Mouse (Mus musculus) left cerebral cortex, adult 18-20 months (tissue): ENCODE data around the gene Olfr584. TPM values are rescaled to one million over a fixed set of nuclear protein-coding genes. Genes with fewer than 3 reads are reported as not detected.

Experiments
- DNase-seq, 2 experiments: peaks; one replicate each; pipeline ENCODE4 v3.0.0; 2021 to 2022; ENCODE audit warnings: low spot score in 2 of 2, mixed read lengths in 1 of 2
- long read RNA-seq, 2 experiments: library from polyadenylated mRNA; stranded (forward); transcript quantifications; one replicate each; pipeline ENCODE4 v2.0.0; 2021
- total RNA-seq, 2 experiments: library from RNA; stranded (reverse); gene quantifications; 2 replicates each; pipeline ENCODE4 v1.2.3; 2021

Olfr584 gene
- total RNA-seq, result not detected
- long read RNA-seq, experiment 1, result 0 reads
- long read RNA-seq, experiment 2, result 0 reads

- no peak for DNase-seq
Measured at GRCm38 (mm10) chr7:103081585-103081984, at the start of gene Olfr584. Gene Olfr584, plus strand, starts transcription at chr7:103081885.

DNA sequence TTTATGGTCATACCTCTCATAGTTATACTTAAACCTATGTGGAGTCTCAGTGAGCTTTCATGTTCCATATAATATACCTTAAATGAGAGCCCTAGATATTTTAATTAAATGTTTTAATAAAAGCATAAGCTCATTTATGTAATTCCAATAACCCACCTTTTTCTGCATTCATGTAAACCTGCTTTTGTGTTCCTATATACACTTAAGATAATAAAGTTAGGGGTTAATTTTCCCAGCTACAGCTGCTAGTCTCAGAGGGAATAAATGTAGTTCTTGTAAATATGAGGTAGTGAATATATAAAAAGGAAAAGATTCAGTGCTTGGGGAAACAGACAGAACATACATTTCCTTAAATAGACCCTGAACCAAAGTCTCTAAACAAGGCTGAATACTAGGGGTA lies 44.0 kb upstream of the Olfr584 start, which contains the start of gene Olfr582:
TSS of gene Olfr582 (plus strand) at position 301 of the 400 bp plus-strand sequence.
- DNase-seq, result no peak

- DNase-seq, result no peak
Measured at GRCm38 (mm10) chr7:103051000-103051399, 30.7 kb upstream of the Olfr584 start, which contains the start of gene Olfr583. Gene Olfr583, plus strand, starts transcription at chr7:103051300.

DNA sequence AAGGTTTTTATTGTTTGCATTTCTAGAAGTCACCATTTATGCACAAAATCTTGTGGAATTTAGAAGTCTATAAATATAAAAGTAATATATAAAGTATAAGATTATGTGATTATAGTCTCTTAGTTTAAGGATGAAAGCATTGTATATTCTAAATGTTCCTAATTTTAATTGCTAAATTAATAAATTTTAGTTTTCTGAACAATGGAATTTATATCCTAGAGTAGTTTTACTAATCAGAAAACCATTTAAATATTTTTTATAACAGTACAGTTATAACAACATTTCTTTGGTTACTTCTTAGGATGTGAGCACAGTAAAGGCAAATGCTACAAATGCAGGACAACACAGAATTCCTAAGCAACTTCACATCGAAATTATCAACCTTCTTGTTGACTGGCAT lies 15.7 kb downstream of the Olfr584 start, which contains the start of gene Olfr585:
TSS of gene Olfr585 (plus strand) at position 301 of the 400 bp plus-strand sequence.
- DNase-seq, result no peak

DNA sequence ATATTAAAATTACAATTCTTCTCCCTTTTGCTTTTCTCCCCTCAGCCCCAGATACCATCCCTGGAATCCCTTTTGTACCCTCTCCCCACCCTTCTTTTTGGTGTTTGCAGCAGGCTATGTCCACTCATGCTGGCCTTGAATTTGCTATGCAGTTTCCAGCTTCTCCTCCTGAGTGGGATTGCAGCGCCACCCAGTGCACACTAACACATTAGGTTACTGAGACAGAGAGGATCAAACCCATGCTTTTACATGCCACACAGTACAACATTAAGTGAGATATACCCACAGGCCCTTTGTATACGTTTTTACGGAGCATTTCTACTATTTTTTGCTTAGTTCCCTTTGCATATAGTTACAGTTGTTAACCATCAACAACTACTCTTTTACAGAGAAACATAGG lies 37.7 kb downstream of the Olfr584 start:
- DNase-seq, result no peak

DNA sequence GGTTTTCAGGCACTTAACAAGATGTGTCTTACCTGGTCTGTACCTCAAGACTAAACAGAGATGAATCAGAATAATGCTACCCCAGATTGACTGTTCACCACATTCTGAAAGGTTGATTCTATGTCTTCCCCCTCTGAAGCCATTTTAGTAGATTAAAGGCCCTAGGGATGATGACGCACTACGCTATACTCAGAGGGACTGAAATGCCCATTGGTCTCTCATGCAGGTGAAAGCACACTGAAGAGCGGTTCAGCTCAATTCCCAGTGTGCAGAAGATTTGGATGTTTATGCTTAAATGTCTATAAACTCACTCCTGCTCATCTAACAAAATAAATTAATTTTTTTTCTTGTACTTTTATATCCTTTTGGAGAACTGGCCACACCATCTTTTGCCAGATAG lies 43.9 kb downstream of the Olfr584 start, which contains the start of gene Olfr586:
TSS of gene Olfr586 (minus strand) at position 101 of the 400 bp plus-strand sequence.
- DNase-seq, result no peak

Other genes starting within 250 kb of the Olfr584 start
- gene Olfr566, start 223.1 kb upstream of the Olfr584 start, total RNA-seq, result not detected
- not detected for gene Olfr568, start 204.8 kb upstream of the Olfr584 start, total RNA-seq
- gene Olfr569, start 191.0 kb upstream of the Olfr584 start, total RNA-seq, result not detected
- not detected for gene Olfr570, start 187.3 kb upstream of the Olfr584 start, total RNA-seq
- not detected for gene Olfr571, start 164.3 kb upstream of the Olfr584 start, total RNA-seq
- not detected for gene Olfr572, start 157.5 kb upstream of the Olfr584 start, total RNA-seq
- gene Olfr573-ps1, start 139.3 kb upstream of the Olfr584 start, total RNA-seq, result not detected
- not detected for gene Olfr574, start 133.4 kb upstream of the Olfr584 start, total RNA-seq
- not detected for gene Olfr575, start 123.1 kb upstream of the Olfr584 start, total RNA-seq
- not detected for gene Olfr576, start 119.2 kb upstream of the Olfr584 start, total RNA-seq
- not detected for gene Olfr577, start 105.9 kb upstream of the Olfr584 start, total RNA-seq
- gene Olfr578, start 92.6 kb upstream of the Olfr584 start, total RNA-seq, result not detected
- gene Olfr582, start 43.9 kb upstream of the Olfr584 start, total RNA-seq, result not detected
- gene Olfr583, start 30.6 kb upstream of the Olfr584 start, total RNA-seq, result not detected
- gene Olfr585, start 15.8 kb downstream of the Olfr584 start, total RNA-seq, result not detected
- not detected for gene Olfr586, start 43.8 kb downstream of the Olfr584 start, total RNA-seq
- gene Olfr588-ps1, start 59.0 kb downstream of the Olfr584 start, total RNA-seq, result not detected
- not detected for gene Olfr589, start 74.5 kb downstream of the Olfr584 start, total RNA-seq
- not detected for gene Olfr591, start 96.5 kb downstream of the Olfr584 start, total RNA-seq
- gene Olfr592, start 102.9 kb downstream of the Olfr584 start, total RNA-seq, result not detected
- gene Olfr593, start 130.0 kb downstream of the Olfr584 start, total RNA-seq, result not detected
- not detected for gene Olfr594, start 135.1 kb downstream of the Olfr584 start, total RNA-seq
- not detected for gene Usp17ld, start 170.6 kb downstream of the Olfr584 start, total RNA-seq
- gene Olfr596, start 223.8 kb downstream of the Olfr584 start, total RNA-seq, result not detected
- not detected for gene Olfr597, start 234.4 kb downstream of the Olfr584 start, total RNA-seq
- gene Olfr598, start 241.7 kb downstream of the Olfr584 start, total RNA-seq, result not detected